Mouse (Mus musculus) right cerebral cortex, postnatal 10 days (tissue): Measurements from ENCODE around the gene Klhl29.

ENCODE experiments used
- DNase-seq, 2 experiments: peaks; one replicate each; pipeline ENCODE4 v3.0.0; 2021; ENCODE audit warnings: low spot score in 2 of 2

Gene Klhl29

GRCm38 (mm10) chr12:5129190-5129589 lies 246.3 kb downstream of the Klhl29 start:
- no peak for DNase-seq

GRCm38 (mm10) chr12:5125907-5126306 lies 249.6 kb downstream of the Klhl29 start:
- peak; percentile 55 to 85 for DNase-seq

- peak; percentile 76 to 89 for DNase-seq
Measured at GRCm38 (mm10) chr12:5122972-5123371, 252.5 kb downstream of the Klhl29 start.

- DNase-seq: no peak
Measured at GRCm38 (mm10) chr12:5120249-5120648, 255.2 kb downstream of the Klhl29 start.

GRCm38 (mm10) chr12:5119726-5120125 lies 255.8 kb downstream of the Klhl29 start:
- peak; percentile 96 to 97 for DNase-seq

- no peak for DNase-seq
Measured at GRCm38 (mm10) chr12:5119286-5119685, 256.2 kb downstream of the Klhl29 start.

- no peak for DNase-seq
Measured at GRCm38 (mm10) chr12:5116605-5117004, 258.9 kb downstream of the Klhl29 start.

- no peak for DNase-seq
Measured at GRCm38 (mm10) chr12:5114631-5115030, 260.9 kb downstream of the Klhl29 start.

GRCm38 (mm10) chr12:5111343-5111742 lies 264.1 kb downstream of the Klhl29 start:
- no peak for DNase-seq

- no peak for DNase-seq
Measured at GRCm38 (mm10) chr12:5108613-5109012, 266.9 kb downstream of the Klhl29 start.

- DNase-seq: no peak
Measured at GRCm38 (mm10) chr12:5107795-5108194, 267.7 kb downstream of the Klhl29 start.

GRCm38 (mm10) chr12:5104422-5105052 lies 270.9 kb downstream of the Klhl29 start:
- DNase-seq: no peak

GRCm38 (mm10) chr12:5101411-5102024 lies 274.0 kb downstream of the Klhl29 start:
- peak in 1 of 2 experiments; percentile 68 for DNase-seq

GRCm38 (mm10) chr12:5099572-5099971 lies 275.9 kb downstream of the Klhl29 start:
- peak; percentile 54 to 68 for DNase-seq

- DNase-seq: no peak
Measured at GRCm38 (mm10) chr12:5088639-5089038, 286.8 kb downstream of the Klhl29 start.

- peak; percentile 77 to 85 for DNase-seq
Measured at GRCm38 (mm10) chr12:5087787-5088519, 287.5 kb downstream of the Klhl29 start.

- DNase-seq: no peak
Measured at GRCm38 (mm10) chr12:5084714-5085113, 290.8 kb downstream of the Klhl29 start.

GRCm38 (mm10) chr12:5081480-5081879 lies 294.0 kb downstream of the Klhl29 start:
- no peak for DNase-seq

- DNase-seq: peak in 1 of 2 experiments; percentile 56
Measured at GRCm38 (mm10) chr12:5073191-5073590, 302.3 kb downstream of the Klhl29 start.

- DNase-seq: peak in 1 of 2 experiments; percentile 51
Measured at GRCm38 (mm10) chr12:5070131-5070530, 305.4 kb downstream of the Klhl29 start.

GRCm38 (mm10) chr12:5067590-5067989 lies 307.9 kb downstream of the Klhl29 start:
- no peak for DNase-seq

- DNase-seq: no peak
Measured at GRCm38 (mm10) chr12:5048104-5048503, 327.4 kb downstream of the Klhl29 start.

GRCm38 (mm10) chr12:5044141-5044540 lies 331.3 kb downstream of the Klhl29 start:
- DNase-seq: peak in 1 of 2 experiments; percentile 21
